Mouse (Mus musculus): Measurements from ENCODE around the gene Dazap1.

Dazap1 gene

DNA sequence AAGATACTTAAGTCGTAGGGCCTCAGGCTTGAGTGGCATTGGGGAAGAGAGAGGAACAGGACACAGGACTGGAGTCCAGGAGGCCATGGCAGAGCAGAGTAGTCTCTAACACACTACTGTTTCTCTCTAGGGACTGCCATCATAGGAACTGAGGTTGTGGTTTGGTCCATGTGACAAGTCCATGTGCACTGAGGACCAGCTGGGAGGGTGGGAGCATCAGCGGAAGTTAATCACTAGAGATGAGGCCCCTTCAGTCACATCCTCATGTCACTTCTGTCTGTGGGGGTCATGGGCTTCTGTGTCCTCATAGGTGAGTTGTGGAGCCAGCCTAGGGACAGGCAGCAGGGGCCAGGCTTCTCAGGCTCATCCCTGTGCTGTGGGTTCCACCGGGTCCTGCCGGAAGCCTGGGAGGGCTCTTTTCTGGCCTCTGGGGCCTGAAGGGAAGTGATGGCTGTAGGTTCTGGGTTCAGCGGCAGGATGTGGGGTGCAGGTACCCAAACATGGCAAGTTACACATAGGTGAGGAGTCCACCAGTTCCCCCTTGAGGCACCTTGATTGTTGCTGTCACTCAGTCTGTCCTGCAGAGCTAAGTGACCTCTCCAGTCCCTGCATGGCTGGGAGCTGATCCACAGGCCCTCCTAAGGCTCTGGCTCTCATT is 10.0 kb downstream of the Dazap1 start:
- DNase-seq (ENCODE audit: low read depth) = no peak

GRCm38 (mm10) chr10:80271870-80272585 is 10.7 kb downstream of the Dazap1 start:
- DNase-seq (ENCODE audit: low read depth) = no peak

DNA sequence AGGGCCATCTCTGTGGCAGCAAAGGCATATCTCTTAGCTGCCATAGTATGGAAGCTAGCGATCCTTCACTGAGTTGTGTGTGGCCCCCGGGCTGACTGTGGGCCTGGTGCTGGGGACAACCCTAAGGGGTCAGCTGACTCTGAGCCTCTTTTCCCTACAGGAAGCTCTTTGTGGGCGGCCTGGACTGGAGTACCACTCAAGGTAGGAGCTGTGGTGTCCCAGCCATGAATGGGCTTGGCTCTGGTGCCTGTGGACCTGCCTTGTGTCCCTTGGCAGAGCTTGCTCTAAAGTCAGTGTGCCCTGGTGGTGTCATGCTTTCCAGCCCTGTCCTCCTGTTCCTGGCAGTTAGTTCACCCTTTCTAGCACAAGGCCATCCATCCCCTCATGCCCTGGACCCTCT is 12.6 kb downstream of the Dazap1 start:
- no peak for DNase-seq (ENCODE audit: low read depth)

- DNase-seq (ENCODE audit: low read depth) = no peak
These were observed 15.0 kb downstream of the Dazap1 start for GRCm38 (mm10) chr10:80276238-80276637.

DNA sequence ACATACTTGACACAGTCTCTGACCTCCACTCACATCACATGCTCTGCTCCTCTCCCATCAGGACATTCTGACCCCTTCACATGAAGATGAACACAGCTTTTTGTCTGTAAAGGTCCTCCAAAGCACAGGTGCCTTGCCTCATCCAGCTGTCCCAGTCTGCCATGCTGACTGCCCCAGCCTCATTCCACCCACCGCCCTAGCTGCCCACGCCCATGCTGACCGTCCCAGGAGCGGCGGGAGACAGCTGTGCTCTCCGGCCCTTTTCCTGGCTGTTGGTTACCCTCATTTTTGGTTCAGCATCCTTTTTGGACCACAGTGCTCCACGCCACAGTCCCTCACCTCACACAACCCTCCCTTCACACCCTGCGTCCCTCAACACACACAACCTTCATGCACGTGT is 17.1 kb downstream of the Dazap1 start:
- no peak for DNase-seq (ENCODE audit: low read depth)

DNA sequence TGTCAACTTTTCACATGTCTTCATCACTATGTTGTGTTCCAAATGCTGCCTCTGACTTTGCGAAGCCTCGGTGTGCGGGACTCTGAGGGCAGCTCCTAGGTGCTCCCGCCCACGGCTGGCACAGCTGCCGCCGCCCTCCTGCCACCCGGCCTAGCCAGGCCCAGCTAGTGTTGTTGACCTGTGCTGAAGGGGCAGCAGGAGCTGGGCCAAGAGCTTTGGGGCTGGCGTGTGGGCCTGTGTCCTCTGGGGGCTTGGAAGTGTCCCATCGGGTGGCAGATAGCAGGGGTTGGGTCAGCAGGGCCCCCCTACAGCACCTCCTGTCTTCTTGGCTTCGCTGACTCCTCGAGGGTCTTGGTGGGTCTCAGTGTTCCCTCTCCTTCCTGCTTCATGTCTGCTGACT is 18.0 kb downstream of the Dazap1 start:
- DNase-seq (ENCODE audit: low read depth) = no peak

GRCm38 (mm10) chr10:80281304-80281703 is 20.0 kb downstream of the Dazap1 start:
- DNase-seq (ENCODE audit: low read depth) = no peak

GRCm38 (mm10) chr10:80281921-80282371 is 20.7 kb downstream of the Dazap1 start:
- DNase-seq (ENCODE audit: low read depth) = no peak

DNA sequence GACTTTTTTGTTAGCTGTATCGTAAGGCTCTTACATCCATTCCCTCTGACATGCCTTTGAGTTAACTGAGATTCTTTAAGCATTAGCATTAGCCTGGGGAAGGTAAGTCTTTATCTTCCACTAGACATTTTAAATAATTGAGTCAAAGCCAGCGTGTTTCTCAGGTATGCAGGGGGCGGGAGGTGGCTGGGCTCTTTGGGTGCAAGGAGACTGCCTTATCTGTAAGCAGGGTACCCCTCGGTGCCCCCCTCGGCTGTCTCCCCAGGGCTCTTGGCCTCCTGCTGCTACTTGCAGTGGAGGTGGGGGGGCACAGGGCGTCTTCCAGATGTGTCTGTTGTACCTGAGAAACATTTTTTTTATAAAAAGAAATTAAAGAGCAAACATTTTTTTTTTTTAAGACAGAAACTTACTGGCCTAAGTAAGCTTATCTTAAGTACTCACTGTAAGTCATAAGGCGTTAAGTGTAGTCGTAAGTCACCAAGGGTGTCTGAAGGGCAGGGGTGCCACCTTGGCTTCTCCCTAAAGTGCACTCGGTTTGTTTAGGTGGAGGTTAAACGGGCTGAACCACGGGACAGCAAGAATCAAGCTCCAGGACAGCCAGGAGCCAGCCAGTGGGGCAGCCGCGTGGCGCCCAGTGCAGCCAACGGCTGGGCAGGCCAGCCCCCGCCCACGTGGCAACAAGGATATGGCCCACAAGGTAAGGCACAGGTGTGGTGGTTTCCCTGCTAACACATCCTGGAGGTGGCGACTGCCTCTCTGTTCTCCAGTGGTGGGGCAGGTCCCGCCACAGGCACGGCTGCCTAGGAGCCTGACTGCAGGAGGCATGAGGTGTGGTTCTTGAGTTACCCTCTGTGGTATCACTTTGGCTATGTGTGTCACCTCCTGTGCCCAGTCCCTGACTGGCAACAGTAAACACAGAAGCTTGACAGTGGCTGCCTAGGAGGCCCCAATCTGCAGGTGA is 21.5 kb downstream of the Dazap1 start:
- no peak for DNase-seq (ENCODE audit: low read depth)

GRCm38 (mm10) chr10:80285222-80286070 is 24.2 kb downstream of the Dazap1 start:
- no peak for DNase-seq (ENCODE audit: low read depth)

DNA sequence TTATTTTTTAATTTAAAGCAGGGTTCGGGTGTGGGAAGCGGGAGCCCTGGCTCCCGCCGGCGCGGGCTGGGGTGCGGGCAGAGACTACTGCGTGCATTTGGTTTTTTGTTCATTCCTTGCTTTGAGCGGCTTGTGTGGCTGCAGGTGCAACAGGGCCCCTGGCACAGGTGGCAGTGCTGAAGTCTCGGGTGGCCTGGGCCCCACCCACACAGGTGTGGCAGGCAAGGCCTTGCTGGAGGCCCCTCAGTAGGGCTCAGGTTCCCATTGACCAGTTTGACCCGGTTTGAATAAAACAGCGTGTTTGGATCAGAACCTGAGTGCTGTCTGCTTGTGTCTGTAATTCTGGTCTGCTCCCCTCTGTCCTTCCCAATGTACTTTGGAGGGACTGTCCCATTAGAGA is 26.8 kb downstream of the Dazap1 start:
- DNase-seq (ENCODE audit: low read depth) = no peak

DNA sequence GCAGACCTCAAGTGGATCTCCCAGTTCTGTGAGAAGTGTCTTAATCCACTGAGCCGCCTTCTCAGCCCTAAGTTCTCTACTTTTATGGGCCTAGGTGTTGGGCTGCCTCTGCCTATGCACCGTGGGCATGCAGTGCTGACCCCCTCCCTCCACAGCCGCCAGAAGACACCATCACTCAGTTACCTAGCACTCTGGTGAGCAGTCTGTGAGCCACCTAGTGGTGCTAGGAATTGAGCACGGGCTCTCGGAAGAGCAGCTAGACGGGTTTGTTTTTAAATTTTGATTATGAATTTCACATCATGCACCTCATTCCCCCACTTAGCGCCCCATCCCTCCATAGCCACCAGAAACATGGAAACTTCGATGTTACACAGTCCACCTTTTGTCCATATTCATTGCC is 27.4 kb downstream of the Dazap1 start:
- no peak for DNase-seq (ENCODE audit: low read depth)

DNA sequence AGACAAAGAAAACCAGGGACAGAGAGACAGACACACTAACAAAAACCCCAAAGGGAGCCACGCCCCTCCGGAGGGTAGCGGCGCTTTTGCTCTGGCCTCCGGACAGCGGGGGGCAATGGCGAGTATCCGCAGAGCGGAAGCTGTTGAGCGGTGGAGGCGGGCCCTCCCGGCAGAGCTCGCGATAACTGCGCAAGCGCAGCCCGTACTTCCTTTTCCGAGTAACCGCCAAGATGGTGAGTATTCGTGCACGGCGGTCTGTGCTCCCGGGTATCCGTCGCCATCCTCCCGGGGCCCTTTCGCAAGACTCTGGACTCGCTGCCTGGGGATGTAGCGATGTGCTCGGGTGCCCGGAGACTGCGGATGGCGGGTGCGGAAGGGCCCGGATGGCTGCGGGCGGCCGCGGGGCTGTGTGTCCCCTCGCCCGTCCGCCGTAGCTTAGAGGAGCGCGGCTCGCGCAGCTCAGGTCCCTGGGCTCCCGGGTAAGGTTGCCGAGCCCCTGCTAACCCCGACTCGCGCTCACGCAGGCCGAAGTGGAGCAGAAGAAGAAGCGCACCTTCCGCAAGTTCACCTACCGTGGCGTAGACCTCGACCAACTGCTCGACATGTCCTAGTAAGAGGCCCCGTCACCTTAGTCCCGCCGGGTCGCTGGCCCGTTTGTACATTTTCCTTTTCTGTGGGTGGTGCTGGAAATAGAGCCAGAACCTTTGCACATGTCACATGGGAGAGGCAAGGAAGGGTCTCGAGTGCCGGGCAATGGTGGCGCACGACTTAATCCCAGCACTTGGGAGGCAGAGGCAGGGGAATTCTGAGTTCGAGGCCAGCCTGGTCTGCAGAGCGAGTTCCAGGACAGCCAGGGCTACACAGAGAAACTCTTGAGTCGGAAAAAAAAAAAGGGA is 31.2 kb downstream of the Dazap1 start, which contains the start of gene Rps15:
Gene Rps15 (plus strand): TSS at position 203 of the 896 bp plus-strand sequence.
- peak; percentile 93 for DNase-seq (ENCODE audit: low read depth)

DNA sequence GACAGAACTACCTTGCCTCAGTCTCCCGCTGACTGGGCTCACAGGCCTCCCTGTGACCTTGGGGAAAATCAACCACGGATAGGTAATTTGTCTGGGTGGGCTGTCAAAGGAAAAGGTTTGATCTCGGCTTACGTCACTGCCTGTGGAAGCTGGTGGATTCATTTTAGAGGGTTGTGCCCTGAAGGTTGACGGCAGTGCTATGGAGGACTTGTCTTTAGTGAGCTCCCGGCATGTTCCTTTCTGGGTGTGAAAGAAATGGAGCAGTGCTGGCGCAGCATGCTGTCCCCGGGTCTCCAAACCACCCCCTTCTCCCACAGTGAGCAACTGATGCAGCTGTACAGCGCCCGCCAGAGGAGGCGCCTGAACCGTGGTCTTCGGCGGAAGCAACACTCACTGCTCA is 32.0 kb downstream of the Dazap1 start:
- DNase-seq (ENCODE audit: low read depth) = no peak

GRCm38 (mm10) chr10:80294311-80294710 is 33.0 kb downstream of the Dazap1 start:
- no peak for DNase-seq (ENCODE audit: low read depth)

DNA sequence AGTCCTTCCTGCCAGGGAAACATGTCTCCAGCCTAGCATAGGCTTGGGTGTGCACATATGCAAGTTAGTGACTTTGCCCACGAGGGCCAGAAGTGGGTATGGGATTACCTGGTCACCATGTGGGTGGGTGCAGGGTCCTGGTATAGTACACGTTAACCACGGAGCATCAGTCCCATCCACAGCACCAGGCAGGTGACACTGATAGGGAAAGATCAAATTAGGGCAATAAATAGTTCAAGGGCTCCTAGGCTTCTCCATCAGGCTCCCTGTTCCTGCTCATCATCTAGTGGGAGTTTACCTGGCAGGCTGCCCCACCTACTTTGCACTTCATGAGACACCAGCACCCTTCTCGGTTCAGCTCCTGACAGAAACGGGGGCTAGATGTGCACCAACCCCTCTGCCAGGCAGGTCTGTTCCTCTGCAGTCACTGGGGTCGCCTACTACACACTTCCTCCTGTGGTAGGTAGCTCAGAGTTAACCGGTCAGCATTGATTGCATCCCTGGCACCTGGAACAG is 33.6 kb downstream of the Dazap1 start:
- no peak for DNase-seq (ENCODE audit: low read depth)

GRCm38 (mm10) chr10:80295618-80296425 is 34.5 kb downstream of the Dazap1 start, which contains the start of gene Apc2:
Apc2 (plus strand) TSS chr10:80295977.
- DNase-seq (ENCODE audit: low read depth) = peak; percentile 75

GRCm38 (mm10) chr10:80296824-80297223 is 35.5 kb downstream of the Dazap1 start:
- DNase-seq (ENCODE audit: low read depth) = no peak

GRCm38 (mm10) chr10:80297526-80298133 is 36.3 kb downstream of the Dazap1 start:
- no peak for DNase-seq (ENCODE audit: low read depth)

Measured in c-Kit-positive CD71-positive TER-119-negative erythroid progenitor cells, embryonic 14.5 days (primary cell).